Mouse (Mus musculus) left cerebral cortex, adult 11 months (tissue): Measurements from ENCODE around the gene Clca4a.
A peak's percentile ranks its signal among the peaks of the same experiment; 100 is the strongest.
"Not testable (repeated sequence)": the region's sequence is repeated elsewhere in the genome, so short reads cannot be mapped to it uniquely, and the experiment has no call there.

Experiments used
- DNase-seq: peaks from one replicate; pipeline ENCODE4 v3.0.0; 2022; ENCODE audit warnings: low spot score

Clca4a gene

DNA sequence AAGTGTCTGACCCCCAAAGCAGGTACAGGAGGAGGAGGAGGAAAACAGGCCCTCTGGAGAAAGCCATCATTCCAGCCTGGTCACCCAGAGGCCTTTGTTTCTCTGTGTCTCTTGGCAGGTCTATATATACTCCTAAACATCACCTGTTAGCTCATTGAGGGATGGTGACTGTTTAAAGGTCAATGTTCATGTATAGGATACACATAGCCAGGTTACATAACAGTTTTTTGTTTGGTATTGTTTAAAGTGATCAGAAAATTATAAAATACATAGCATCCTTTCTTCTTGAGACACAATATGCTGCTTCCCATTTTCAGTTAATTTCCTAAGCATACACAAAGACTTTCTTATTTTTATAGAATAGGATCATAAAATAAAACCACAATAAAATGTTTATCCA is at the start of gene Clca4a:
Gene Clca4a (minus strand): TSS at position 101 of the 400 bp plus-strand sequence.
- DNase-seq = no peak

DNA sequence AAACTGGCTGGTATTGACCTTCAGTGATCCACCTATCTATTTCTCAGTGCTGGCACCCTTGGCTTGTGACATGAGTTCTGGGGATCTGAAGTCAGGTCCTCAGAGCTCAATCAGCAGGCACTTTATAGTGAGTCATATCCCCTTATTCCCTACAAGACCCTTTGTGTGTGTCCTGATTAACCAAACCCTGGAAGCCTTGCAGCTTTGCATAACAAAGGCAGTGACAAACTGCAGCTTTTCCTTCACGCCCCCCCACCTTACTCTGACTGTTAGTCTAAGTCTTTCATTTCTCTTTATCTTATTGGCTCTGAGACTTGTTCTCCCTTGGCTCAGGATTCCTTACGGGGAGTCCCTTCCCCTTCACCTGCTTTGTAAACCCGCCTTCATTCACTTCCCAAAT is 43.0 kb upstream of the Clca4a start:
- no peak for DNase-seq

DNA sequence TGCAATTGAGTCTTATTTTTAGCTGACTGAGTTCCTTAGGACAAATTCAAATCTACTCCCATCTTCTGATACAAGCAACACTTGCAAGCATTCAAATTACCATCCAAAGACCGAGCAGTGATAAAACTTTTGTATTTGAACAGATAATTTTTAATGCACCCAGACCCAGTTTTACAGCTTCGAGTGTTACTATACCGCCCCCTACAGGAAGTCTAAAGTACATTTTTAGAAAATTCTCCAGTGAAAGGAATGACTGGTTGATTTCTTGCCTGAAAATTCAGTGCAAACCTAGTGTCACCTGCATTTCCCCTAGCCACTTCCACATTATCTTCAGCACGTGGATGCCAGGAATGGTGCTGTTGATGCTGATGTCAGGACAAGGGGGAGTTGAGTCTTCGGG is 29.6 kb upstream of the Clca4a start:
- no peak for DNase-seq

DNA sequence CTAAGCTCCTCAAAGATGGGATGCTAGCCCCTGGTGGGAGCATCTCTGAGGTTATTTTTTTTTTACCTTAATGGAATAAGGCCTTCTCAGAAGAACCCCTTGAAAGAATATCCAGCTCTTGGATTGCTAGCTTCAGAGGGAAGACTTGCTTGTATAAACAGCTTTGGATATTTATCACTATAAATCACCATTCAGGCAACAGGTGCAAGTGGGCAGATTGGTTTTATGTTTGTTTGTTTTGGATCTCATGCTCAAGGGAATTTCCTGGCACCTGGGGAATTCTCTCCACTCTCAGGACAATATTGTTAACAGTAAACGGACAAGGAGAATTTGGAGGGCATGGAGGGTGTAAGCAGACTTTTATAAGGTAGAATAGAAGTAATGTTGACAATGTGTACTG is 26.1 kb upstream of the Clca4a start:
- DNase-seq = no peak

DNA sequence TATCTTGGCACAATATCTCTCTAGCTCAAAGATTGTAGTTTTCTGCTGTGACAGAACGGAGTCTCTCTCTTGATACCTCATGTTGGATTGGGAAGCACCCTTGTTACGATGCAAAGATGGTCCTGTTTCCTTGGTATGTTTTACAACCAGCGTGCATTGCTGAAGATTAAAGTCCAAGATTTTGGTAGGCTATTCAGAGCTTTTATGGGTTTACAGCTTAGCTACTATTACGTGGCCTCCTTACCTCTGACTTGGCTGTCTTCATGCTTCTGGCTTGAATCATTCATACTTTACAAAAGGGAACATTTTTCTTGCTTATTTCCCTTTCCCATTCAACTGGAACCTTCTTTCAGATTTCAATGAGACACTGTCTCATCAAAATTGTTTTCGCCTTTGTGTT is 18.2 kb upstream of the Clca4a start:
- no peak for DNase-seq

DNA sequence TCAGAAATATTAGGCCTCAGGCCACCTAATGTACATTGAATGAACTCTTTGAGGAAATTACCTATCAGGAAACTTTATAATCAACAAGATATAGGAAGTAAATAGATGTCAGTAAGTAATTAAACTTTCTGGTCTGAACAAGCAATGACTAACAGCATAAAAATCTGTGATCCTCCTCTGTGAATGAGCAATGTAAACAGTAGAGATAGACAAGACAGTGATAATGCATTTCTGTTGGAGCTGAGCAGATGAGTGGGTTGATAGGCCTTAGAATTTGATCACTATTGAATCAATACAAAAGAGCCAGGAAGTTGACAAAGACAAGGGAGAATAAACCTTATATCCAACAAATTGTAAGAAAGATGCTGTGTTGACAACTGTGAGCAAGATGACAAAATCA is 17.8 kb upstream of the Clca4a start:
- no peak for DNase-seq

DNA sequence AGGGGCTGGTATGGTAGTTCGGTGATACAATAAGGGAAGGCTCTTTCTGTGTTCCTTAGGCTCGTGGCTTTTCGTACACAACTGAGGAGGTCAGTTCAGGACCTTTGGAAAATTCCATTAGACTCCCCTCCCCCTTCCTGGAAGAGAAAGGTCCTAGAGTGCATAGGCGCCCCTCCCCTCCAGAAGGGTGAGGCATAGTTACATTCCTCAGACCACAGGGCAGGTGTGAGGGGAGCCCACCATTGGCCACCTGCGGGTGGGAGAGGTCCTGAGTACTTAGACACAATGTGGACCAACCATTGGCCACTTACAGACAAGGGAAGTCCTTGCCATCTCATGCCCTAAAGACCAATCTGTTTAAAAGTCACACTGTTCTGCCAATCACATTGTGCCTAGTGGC is 11.0 kb upstream of the Clca4a start:
- DNase-seq = no peak

DNA sequence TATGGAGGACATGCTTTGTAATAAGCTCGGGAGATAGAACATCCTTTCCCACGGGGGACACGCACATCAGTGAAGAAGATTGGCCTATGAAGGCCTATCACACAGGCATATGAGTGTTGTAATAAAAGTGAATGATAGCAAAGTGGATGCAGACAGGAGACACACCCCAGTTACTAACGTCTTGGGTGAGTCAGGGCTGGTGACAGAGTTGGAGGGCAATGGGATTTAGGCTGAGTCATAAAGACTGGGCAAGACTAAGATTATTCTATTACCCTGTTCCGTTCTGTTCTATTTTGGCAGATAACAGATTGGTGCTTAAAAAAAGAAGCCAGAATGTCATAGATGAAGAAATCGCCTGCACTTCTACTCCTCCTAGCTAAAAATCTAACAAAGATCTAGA is 5.7 kb upstream of the Clca4a start:
- DNase-seq = no peak

DNA sequence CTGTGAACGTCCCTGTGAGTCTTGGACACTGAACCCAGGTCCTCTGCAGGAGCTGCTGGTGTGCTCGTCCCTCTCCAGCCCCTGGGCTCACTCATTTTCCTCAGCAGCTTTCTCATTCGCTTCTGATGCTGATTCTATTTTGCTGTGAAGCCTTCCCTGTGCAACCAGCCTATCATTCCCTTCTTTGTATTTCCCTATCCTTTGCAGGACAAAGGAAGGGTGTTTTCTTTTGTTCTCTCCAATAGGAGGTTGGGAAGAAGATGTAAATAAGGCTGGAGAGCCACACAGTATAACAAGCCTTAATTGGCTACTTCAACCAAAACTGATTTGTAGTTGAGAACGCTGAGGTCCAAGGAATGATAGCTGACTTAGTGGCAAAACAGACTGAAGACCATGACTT is 2.8 kb upstream of the Clca4a start:
- no peak for DNase-seq

DNA sequence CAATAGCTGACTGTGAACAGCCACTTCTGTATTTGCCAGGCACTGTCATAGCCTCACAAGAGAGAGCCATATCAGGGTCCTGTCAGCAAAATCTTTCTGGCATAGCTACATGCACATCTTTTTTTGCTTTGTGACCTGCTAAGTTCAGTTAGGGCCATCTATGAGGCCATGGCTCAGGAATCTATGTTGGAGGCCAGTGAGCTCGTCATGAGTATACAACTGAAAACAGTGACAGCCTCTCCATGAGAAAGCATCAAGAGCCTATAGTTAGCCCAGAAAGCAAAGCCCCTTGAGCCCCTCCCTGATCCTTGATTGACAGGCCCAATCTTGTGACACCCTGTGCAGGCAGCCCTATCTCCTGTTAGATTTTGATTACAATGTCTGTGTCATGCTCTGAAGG is 1.2 kb upstream of the Clca4a start:
- no peak for DNase-seq

DNA sequence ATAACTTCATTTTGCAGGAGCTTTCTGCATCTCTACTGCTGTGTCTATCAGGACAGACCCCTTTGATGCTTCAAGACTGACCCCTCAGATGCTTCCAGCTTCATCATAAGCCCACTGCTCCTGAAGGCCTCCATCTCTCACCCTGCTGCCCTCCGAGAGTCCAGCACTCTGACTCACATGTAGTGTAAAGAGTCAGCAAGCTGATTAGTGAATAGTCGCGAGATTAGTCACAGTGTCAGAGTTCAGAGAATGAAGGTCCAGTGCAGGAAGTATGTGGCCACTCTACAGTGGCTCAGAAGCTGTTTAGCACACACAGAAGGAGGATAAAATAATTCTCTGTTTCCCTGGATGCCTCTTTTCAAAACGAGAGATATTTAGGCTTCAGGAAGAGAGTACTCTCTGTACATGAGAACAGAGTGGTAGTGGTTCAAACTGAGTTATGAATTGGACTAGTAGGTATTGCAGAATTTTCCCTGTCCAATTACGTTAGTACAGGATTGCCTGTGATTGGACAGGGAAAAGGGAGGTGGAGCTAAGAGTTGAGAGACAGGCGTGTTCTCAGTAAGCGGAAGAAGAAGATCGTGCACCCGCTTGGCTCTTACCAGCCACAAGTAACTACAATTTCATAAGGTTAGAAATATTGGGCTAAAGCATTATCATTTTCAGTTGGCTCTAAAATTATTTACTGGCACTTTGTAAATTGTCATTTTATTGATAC is 3.1 kb downstream of the Clca4a start:
- DNase-seq = no peak

DNA sequence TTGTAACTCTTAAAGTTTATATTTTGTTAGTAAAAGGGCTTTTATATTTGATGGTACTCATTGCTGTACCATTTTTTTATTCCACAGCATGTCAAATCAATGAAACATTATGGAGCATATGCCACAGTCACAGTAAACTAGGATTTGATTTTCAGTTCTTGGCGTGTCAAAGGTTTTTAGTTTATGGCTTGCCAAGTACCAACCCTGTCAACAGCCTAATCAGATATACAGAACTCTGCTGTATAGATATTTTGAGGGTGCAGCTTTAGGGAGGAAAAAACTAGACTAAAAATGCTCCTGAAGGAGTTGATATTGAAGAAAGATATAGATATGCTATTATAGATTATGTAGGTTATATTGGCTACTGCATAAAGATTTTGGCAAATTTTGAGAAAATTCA is 5.1 kb downstream of the Clca4a start:
- no peak for DNase-seq

DNA sequence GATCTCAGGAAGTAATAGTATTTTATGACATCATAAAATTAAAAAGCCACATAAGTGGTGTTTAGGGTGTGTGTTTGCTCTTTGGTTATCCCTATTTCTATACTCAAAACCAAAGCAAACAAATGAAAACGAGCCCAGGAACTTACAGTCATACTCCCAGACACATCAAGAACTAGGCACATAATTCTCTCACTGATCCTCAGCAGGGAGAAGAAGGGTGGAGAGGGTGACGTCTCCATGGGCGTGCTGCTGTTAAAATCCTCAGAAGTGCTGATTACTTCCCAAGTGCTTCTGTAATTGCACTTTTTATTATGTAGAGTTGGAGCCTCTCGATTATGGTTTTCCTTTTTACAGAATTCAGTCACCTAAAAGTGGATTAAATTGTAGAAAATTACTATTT is 8.8 kb downstream of the Clca4a start:
- DNase-seq = no peak

DNA sequence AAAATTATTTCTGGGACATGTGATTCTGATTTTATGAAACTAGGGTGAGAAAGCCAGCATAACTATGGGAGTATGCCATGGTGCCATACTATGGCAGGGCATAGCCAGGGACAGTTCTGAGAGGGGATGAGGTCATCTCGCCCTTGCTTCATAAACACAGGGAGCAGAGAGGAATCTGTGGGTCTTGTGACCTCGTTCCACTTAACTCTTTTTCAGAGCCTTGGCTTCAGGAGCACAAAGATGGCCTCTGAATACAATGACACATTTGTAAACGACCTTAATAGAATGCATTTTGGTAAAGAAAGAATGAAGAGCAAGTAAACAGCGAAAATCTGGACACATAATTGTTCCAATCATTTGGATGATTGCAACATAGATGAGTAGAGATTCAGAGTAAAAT is 24.0 kb downstream of the Clca4a start:
- peak; percentile 1 for DNase-seq

DNA sequence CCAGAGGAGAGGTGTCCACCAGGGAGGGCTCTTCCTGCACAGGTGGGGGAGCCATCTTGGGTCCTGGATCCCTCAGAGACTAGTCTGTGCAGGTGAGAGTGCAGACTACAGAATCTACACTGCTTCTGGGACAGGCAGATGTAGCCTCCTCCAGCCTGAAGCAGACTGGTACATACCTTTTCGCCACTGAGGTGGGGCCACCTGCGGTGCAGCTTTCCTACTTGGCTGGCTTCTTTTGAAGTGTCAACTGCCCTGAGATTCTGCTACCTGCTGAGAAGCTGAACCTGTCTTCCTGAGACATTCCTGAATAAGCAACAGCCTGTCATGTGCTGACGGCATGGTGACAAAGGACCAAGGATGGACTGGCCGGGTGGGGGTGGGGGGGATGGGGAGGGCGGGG is 27.5 kb downstream of the Clca4a start:
- DNase-seq = not testable (repeated sequence)

DNA sequence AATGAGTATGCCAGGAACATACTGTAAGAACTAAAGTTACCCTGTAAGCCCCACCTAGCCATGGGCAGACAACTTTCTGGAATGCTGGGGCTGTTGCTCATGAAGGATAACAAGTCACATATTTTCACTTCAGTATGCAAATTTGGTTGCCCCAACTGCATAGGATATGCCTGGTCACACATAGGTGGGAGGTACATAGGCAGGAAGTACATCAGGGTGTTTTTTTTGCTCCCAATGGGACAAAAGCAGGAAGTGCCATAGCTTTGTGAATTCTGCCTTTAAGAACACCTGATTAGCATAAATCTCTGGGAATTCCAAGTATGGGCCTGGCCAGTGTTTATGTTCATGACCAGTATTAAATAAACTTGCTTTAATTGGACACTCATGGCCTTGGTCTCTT is 41.2 kb downstream of the Clca4a start:
- DNase-seq = not testable (repeated sequence)

DNA sequence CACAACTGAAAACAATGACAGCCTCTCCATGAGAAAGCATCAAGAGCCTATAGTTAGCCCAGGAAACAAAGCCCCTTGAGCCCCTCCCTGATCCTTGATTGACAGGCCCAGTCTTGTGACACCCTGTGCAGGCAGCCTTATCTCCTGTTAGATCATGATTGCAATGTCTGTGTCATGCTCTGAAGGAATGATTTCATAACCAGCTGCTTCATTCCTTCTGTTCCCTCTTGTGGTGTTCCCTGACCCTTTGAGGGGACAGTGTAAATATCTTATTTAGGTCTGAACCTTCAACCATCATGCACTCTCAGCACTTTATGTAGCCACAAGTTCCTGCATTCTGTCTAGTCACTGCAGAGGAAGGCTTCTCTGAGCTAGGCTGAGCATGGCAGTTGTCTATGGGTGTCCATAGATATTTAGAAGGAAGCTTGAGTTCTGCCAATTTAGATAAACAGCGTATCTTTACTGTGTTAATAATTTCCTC is 41.8 kb downstream of the Clca4a start:
- no peak for DNase-seq

DNA sequence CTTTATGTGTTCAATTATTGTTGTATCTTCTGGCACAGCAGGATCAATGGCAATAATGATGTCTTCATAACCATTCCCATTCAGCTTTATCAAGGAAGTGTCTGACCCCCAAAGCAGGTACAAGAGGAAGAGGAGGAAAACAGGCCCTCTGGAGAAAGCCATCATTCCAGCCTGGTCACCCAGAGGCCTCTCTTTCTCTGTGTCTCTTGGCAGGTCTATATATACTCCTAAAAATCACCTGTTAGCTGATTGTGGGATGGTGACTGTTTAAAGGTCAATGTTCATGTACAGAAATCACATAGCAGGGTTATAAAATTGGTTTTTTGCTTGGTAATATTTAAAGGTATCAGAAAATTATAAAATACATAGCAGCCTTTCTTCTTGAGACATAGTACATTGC is 42.5 kb downstream of the Clca4a start, which contains the start of gene Clca4b:
Gene Clca4b (minus strand): TSS at position 195 of the 400 bp plus-strand sequence.
- no peak for DNase-seq

DNA sequence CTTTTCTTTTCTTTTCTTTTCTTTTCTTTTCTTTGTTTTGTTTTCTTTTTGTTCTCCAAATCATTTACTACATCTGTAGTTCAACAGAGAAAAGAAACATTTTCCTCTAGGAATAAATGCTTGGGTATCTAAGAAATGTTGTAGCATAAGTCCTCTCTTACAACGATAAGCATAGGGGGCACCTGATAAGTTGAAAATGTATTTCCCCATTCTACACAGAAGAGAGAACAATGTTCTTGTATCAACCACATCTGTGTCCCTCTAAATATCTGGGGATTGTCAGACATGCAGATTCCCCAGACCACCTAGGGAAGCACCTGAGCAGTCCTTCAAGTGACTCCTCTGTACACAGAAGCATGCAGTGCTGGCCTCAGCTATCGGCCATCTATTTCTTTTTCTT is 60.8 kb downstream of the Clca4a start:
- no peak for DNase-seq
